Mouse (Mus musculus) liver, adult (tissue): Measurements from ENCODE around the gene Cd2.

ENCODE experiments used
- GATA4 ChIP-seq: IDR thresholded peaks from 2 replicates; pipeline ENCODE4 v1.6.1; 2014; ENCODE audit warnings: mild to moderate bottlenecking, low read length; ENCODE audit not compliant: insufficient replicate concordance

Cd2 gene

GRCm38 (mm10) chr3:101297221-101297620 lies 9.5 kb upstream of the Cd2 start:
- no peak for TF ChIP-seq GATA4

GRCm38 (mm10) chr3:101295931-101296820 lies 8.4 kb upstream of the Cd2 start:
- no peak for TF ChIP-seq GATA4

GRCm38 (mm10) chr3:101295366-101295867 lies 7.7 kb upstream of the Cd2 start:
- TF ChIP-seq GATA4, result no peak

- no peak for TF ChIP-seq GATA4
These were observed 7.0 kb upstream of the Cd2 start for GRCm38 (mm10) chr3:101294487-101295365.

DNA sequence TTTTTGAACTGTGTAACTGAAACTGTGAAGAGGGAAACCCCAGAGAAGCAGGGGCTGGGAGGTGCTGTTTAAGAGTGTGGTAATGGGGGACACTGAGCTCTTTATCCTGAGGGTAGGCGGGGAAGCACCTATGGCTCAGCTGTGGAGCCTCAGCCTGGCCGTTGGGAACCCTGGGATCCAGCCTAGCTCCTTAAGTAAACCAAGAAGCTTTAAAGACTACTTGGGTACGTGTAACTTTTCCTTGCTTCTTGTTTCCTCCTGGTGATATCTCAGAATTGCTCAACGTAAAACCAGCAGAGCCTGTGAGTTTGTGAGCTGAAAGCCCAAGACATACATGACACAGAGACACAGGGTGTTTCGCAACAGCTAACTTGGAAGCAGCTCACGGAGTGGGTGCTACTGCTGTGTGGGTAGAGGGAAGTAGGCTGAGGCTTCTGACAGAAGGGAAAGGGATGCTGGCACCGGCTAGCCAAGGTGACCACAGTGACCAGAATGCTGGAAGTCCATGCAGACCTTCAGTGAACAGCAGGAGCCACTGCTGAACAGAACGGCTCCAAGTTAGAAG lies 5.9 kb upstream of the Cd2 start:
- no peak for TF ChIP-seq GATA4

- no peak for TF ChIP-seq GATA4
These were observed 4.9 kb upstream of the Cd2 start for GRCm38 (mm10) chr3:101292611-101293010.

DNA sequence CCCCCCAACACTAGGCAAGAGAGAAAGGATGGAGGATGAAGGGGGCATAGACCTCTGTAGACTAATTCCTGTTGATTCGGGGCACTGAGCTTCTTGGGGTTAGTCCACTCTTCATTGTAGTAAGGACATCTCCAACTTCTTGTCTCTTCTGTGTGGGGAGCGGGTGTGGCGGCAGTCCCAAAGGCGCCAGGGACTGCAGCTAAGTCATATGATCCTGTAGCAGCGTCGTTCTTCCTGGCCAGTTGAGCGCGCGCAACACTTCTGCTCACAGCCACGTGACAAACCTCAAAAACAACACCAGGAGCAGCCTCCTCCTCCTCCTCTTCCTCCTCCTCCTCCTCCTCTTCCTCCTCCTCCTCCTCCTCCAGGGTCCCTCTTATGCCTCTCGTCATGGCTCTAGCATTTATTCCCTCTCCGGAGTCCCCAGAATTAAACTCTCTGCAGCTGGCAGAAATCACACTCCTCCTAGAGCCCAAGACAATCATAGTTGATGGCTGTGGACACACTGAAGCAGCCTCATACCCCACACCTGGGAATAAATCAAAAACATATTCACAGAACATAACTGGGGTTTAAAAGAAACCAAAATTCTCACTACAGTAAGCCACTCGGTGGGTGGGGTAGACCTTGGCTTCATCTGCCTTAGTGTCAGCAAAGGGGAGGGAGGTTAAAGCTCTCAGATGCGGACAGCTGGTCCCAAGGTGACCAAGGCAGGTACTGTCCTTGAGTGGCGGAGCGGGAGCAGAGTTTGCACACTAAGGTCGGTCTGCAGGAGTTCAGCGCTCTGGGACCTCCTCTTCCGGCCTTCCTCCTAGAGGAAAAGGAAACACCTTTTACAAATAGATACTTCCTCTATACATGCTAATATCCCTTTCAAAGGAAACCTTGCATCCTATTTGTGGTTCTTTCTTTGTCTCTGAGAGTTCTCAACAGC lies 3.1 kb upstream of the Cd2 start:
- no peak for TF ChIP-seq GATA4

GRCm38 (mm10) chr3:101290036-101290435 lies 2.3 kb upstream of the Cd2 start:
- no peak for TF ChIP-seq GATA4

DNA sequence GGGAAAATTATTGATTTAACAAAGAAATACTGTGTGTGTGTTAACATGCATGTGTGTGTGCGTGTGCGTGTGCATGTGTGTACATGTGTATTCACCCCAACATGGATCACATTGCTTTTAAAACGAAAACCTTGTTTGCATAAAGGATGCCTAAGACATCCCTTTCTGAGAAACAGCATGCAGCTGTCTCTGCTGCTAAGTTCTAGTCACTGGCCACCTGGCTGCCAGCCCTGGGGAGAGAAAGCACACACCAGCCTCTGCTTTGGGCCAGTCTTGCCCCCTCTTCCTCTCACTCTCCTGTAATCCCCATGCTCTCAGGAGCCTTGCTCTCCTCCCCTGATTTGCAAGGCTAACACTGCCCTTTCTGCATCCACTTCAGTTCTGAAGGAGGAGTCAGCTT lies 1.7 kb upstream of the Cd2 start:
- no peak for TF ChIP-seq GATA4

- TF ChIP-seq GATA4, result no peak
These were observed 1.1 kb downstream of the Cd2 start for GRCm38 (mm10) chr3:101286336-101287325.

DNA sequence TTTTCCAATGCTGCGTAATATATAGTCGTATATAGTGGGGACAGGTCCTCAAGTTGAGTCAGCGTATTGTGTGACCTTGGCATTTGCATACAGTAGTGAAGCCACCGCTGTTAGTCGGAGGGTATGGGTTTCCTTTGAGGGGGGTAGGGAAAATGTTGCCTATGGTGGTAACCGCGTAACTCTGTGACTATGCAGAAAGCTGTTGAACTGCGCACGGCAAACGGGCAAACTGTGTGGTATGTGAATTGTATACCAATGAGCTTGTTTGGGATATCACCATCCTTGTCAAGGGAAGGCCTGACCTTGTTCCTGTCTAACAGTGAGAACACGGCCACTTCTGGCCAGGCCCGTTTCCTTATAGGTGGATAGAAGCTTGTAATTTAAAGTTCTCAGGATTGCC lies 1.9 kb downstream of the Cd2 start:
- no peak for TF ChIP-seq GATA4

DNA sequence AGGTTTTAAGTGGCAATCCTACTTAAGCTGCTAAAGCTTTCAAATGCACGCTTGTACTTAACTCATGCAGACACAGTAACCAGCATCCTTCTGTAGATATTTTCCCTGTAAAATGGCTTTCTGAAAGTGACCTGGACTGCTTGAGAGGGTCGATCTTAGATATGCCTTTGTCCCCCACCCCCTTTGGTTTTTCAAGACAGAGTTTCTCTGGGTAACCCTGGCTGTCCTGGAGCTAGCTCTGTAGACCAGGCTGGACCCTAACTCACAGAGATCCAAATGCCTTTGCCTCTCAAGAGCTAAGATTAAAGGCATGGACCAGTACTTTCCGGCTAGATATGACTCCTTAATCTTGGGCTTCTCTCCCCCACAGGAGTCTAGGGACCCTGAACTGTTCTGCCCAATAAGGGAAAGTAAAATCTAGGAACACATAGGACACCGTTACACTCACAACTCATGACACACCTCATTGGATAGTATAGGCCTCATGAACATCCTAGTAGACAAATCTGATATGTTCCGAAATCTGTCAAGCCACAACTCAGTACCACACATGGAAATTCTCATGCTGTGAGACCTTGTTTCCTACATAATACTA lies 2.6 kb downstream of the Cd2 start:
- TF ChIP-seq GATA4, result no peak
